Mouse (Mus musculus): Measurements from ENCODE around the gene Gm49396.

Gm49396 gene

GRCm38 (mm10) chr7:30586455-30587020, 23.4 kb downstream of the Gm49396 start:
- DNase-seq (ENCODE audit: low read depth, low spot score) = no peak

GRCm38 (mm10) chr7:30587842-30588667, 24.9 kb downstream of the Gm49396 start:
- DNase-seq (ENCODE audit: low read depth, low spot score) = no peak

- DNase-seq (ENCODE audit: low read depth, low spot score) = peak; percentile 95
Measured at GRCm38 (mm10) chr7:30588676-30589434, 25.7 kb downstream of the Gm49396 start, which contains the start of gene Kmt2b. Gene Kmt2b, minus strand, starts transcription at chr7:30588726.

GRCm38 (mm10) chr7:30589435-30590301, 26.5 kb downstream of the Gm49396 start:
- peak; percentile 80 for DNase-seq (ENCODE audit: low read depth, low spot score)

GRCm38 (mm10) chr7:30590927-30591604, 27.9 kb downstream of the Gm49396 start:
- DNase-seq (ENCODE audit: low read depth, low spot score) = no peak

- DNase-seq (ENCODE audit: low read depth, low spot score) = no peak
Measured at GRCm38 (mm10) chr7:30591605-30591951, 28.4 kb downstream of the Gm49396 start.

- peak; percentile 34 for DNase-seq (ENCODE audit: low read depth, low spot score)
Measured at GRCm38 (mm10) chr7:30592772-30593423, 29.8 kb downstream of the Gm49396 start.

GRCm38 (mm10) chr7:30593579-30594509, 30.7 kb downstream of the Gm49396 start:
- DNase-seq (ENCODE audit: low read depth, low spot score) = peak; percentile 41

- DNase-seq (ENCODE audit: low read depth, low spot score) = no peak
Measured at GRCm38 (mm10) chr7:30594510-30595024, 31.4 kb downstream of the Gm49396 start.

GRCm38 (mm10) chr7:30596093-30596492, 32.9 kb downstream of the Gm49396 start:
- DNase-seq (ENCODE audit: low read depth, low spot score) = no peak

- DNase-seq (ENCODE audit: low read depth, low spot score) = no peak
Measured at GRCm38 (mm10) chr7:30596811-30597210, 33.7 kb downstream of the Gm49396 start.

GRCm38 (mm10) chr7:30598786-30599185, 35.6 kb downstream of the Gm49396 start, which contains the start of gene Zbtb32:
Gene Zbtb32, minus strand, starts transcription at chr7:30598909.
- DNase-seq (ENCODE audit: low read depth, low spot score) = no peak

GRCm38 (mm10) chr7:30599933-30600353, 36.8 kb downstream of the Gm49396 start:
- DNase-seq (ENCODE audit: low read depth, low spot score) = peak; percentile 79

GRCm38 (mm10) chr7:30600651-30601050, 37.5 kb downstream of the Gm49396 start:
- DNase-seq (ENCODE audit: low read depth, low spot score) = no peak

GRCm38 (mm10) chr7:30602583-30602982, 39.4 kb downstream of the Gm49396 start:
- DNase-seq (ENCODE audit: low read depth, low spot score) = no peak

- DNase-seq (ENCODE audit: low read depth, low spot score) = no peak
Measured at GRCm38 (mm10) chr7:30604424-30604823, 41.3 kb downstream of the Gm49396 start.

- DNase-seq (ENCODE audit: low read depth, low spot score) = no peak
Measured at GRCm38 (mm10) chr7:30604944-30605343, 41.8 kb downstream of the Gm49396 start.

- peak; percentile 89 for DNase-seq (ENCODE audit: low read depth, low spot score)
Measured at GRCm38 (mm10) chr7:30607706-30608309, 44.7 kb downstream of the Gm49396 start.
